Mouse (Mus musculus) naive thymus-derived CD4-positive, alpha-beta T cell, adult 2 months (primary cell): Measurements from ENCODE around the gene Clasp1.
"Not testable (repeated sequence)": the region's sequence is repeated elsewhere in the genome, so short reads cannot be mapped to it uniquely, and the experiment has no call there.

Experiments used
- DNase-seq: peaks from one replicate; pipeline ENCODE4 v3.0.0-alpha.2; 2011; ENCODE audit warnings: low read depth

Gene Clasp1

GRCm38 (mm10) chr1:118589721-118590120 is 200.9 kb downstream of the Clasp1 start:
- no peak for DNase-seq

- no peak for DNase-seq
These were observed 204.1 kb downstream of the Clasp1 start for GRCm38 (mm10) chr1:118592933-118593332.

- no peak for DNase-seq
These were observed 206.5 kb downstream of the Clasp1 start for GRCm38 (mm10) chr1:118595395-118595794.

GRCm38 (mm10) chr1:118597475-118598213 is 208.8 kb downstream of the Clasp1 start:
- DNase-seq: no peak

DNA sequence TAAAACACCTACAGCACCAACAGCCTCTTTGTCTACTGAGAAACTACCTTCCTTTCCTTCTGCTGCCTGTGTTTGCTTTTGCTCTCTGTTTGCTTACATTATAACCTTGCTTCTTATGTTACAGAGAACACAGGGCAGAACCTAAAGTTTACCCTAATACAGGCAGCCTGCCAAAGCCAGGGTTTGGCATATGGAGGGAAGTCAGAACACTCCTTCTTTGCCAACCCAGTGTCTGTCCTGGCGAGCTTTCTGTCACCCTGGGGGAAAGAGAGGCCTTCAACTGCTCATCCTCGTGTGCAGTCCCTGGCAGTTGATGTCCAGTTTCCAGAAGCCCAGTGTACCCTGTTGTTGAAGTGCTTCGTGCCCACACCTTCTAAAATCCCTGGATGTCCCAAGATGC is 209.5 kb downstream of the Clasp1 start:
- no peak for DNase-seq

- no peak for DNase-seq
These were observed 224.8 kb downstream of the Clasp1 start for GRCm38 (mm10) chr1:118613631-118614183.

DNA sequence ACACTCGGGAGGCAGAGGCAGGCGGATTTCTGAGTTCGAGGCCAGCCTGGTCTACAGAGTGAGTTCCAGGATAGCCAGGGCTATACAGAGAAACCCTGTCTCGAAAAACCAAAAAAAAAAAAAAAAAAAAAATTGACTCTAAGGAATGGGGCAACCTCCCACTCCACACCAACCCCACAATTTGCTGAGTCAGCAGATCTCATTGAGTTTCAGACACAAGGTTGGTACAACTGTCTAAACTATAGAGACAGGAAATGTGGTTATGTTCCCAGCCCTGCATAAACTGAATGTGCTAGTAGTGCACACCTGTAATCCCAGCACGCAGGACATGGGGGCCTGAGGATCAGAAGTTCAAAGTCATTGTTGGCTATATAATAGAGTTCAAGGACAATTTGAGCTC is 232.2 kb downstream of the Clasp1 start:
- DNase-seq: not testable (repeated sequence)

- no peak for DNase-seq
These were observed 234.0 kb downstream of the Clasp1 start for GRCm38 (mm10) chr1:118622857-118623256.

- no peak for DNase-seq
These were observed 236.6 kb downstream of the Clasp1 start for GRCm38 (mm10) chr1:118625461-118625860.

DNA sequence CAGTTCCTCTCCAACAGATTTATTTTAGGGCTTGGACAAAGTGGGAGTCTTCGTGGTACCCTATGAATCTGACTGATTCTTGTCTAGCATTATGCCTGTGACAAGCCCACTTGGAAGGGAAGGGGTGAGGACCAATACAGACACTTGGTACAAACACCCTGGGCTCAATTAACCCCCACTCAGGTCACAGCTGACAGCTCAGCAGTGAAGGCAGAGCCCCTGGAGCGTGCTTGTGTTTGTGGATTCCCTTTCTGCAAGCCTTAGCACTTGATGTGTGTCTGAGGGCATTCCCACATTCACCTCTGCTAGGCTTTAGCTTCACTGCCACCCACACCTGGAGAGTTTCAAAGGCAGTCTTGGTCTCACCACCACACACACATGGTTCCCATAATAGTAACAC is 237.1 kb downstream of the Clasp1 start:
- no peak for DNase-seq

DNA sequence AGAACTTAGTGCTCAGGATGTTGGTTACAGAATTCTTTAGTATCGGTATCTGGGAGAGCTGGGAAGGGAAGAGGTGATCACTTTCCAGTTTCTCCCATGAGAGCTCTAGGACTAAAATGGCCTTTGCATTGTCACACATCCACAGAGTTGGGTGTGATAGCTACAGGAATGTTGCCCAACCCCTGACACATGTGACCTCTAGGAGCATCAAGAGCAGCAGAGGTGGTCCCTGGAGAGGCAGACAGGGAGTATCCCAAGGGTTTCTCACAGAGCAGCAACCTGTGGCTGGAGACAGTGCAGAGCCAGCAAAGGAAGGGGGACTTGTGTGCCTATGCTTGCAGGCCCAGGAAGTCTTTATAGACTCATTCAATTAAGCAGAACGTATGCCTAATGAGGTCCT is 237.6 kb downstream of the Clasp1 start:
- DNase-seq: no peak

- DNase-seq: no peak
These were observed 239.1 kb downstream of the Clasp1 start, which contains the start of gene Tfcp2l1 for GRCm38 (mm10) chr1:118627781-118628464. TSS of gene Tfcp2l1 (plus strand) at chr1:118627945.

DNA sequence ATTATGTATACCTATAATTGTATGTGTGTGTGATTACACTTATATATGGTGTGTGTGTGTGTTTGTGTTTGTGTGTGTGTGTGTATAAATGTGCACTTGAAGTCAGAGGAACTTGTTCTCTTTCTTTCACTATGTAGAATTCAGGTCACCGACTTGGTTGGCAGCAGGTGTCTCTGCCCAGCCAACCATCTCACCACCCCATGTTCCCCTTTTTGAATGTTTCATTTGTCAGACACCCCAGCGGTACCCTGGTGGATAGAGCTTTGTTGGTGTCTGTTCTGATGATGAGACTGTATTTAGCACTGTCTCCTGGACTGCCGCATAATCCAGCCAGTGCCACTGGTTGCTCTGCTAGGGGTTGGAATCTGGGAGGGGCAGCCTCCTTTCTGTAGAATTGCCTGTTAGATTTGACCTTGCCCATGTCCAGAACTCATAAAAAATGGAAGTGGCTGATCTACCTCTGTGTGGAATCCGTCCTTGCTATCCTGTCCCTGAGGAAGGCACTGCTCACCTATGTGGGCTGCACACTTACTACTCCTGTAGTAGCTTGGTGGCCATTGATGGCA is 244.6 kb downstream of the Clasp1 start:
- DNase-seq: no peak

DNA sequence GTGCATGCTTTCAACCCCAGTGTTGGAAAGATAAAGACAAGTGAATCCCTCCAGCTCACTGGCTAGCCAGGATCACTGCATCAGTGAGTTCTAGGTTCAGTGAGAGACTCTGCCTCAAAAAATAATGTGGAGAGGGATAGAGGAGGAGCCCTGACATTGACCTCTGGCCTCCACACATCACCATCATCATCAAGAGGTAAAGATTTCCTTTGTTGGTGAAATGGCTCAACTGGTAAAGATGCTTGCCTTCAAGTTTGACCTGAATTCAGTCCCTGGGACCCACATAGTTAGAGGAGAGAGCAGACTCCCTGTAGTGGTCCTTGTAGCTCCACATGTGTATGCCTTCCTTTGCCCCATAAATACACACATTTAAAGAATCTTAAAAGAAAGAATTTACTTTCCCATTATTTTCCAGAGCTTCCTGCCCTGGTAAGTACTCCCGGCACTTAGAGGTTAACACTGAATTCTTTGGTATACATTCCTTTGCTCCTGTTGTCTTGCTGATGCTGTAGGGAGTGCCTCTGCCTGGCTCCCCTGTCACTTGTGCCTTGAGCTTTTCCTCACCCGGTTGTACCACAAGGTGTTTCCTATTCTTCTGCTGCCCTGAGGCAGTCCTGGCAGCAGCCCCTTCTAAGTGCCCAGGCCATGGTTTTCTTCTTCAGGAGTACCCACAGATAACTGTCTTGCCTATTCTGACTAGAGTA is 253.6 kb downstream of the Clasp1 start:
- DNase-seq: no peak

DNA sequence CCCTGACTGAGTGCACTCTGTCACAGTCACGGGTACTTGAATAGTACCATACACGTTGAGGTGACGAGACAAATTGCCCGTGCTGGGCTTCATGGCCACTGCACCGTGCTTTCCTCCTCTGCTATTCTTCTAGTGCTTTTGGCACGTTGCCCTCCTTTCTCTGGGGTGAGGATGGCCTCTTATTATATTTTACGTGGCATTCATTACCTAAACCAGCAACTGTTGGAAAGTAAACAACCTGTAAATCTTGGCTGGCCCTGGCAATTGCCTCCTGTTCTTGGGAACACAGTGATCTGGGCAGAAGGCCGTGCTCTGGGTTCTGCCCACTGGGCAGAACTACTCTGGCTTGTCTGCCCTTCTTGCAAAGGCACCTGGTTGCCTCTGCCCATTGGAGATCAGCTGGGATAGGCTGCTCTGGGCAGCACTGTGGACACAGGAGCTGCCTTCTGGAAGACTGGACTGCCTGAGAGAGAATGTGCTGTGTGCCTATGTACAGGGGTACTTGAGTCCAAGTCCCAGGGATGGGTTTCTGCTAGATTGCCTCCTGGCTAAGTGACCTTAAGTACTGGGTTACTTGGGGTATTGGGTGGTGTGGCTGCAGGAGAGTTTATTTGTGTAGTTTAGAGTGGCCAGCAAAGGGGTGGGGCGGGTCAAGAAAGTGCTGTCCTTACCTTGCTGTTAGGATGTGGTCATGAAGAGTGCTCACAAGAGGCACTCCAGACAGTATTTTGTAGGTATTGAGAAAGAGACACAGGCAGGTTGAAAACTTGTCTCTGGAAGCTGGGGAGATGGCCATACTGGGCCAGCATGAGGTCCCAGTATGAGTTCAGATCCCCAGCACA is 254.5 kb downstream of the Clasp1 start:
- no peak for DNase-seq

DNA sequence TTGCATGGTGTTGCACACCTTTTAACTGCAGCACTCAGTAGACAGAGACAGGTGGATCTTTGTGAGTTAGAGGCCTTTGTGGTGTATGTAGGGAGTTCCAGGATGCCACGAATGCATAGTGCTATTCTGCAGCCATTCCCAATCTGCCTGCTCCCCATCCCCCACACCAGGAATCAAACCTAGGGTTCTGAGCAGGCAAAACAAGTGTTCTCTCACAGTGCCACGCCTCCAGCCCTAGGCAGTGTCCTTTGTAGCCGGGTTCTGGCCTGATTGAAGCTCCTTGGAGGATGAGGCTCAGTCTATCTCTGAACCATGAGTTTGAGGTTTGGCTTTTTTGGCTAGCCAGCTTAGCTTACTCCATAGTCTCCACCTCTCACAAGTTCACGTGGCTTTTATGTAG is 256.8 kb downstream of the Clasp1 start:
- no peak for DNase-seq

DNA sequence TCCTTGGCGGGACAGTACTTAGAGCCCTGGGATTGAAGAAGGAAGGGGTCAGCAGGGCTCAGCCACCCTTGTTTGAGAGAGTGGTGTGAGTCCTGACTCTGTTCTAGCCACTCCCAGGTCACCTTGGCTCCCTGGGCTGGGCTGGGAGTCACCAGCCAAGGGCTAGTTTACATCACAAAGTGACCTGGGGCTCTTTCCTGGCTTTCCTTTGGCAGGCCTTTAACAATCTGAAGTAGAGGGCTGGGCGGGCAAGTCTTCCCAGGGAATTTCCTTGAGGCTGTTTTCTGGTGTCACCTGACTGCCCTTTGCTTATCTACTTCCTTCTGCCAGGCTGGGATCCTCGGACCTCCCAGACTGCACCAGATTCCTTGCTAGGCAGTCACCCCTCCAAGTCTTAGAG is 259.2 kb downstream of the Clasp1 start:
- no peak for DNase-seq

- DNase-seq: no peak
These were observed 261.3 kb downstream of the Clasp1 start for GRCm38 (mm10) chr1:118649933-118650770.

- DNase-seq: no peak
These were observed 261.9 kb downstream of the Clasp1 start for GRCm38 (mm10) chr1:118650771-118651080.

DNA sequence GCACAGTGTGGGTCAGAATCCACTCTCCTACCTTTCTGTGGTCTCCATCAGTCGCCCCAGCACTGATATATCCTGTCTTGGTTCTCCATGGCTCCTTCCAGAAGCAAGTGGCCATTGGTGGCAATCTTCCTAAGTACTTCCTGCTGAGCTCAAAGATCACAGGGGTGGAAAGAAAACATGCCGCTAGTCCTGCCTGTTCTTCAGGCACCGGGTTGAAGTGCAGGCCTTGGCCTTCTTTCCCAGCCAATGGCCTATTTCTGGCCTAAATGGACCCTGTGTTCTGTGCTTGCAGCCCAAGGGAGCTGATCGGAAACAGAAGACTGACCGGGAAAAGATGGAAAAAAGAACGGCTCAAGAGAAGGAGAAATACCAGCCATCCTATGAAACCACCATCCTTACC is 269.9 kb downstream of the Clasp1 start:
- DNase-seq: no peak
